Mouse (Mus musculus): ENCODE measurements around the gene Capn7.

GRCm38 (mm10) chr14:31410737-31411136 is 74.3 kb downstream of the Capn7 start:
- TF ChIP-seq GATA1 (IDR thresholded peaks at IDR 0.05; ENCODE audit: borderline replicate concordance, low read length): no peak
- no peak for TF ChIP-seq FLI1 (IDR thresholded peaks at IDR 0.05; ENCODE audit: low read length)
